Mouse (Mus musculus): ENCODE results near the gene AC140267.1. TPM values are rescaled to one million over a fixed set of nuclear protein-coding genes. Genes with fewer than 3 reads are reported as not detected.

AC140267.1 gene
- total RNA-seq, 2 experiments from 2014 or later, result 9.5 TPM; not detected in 1

DNA sequence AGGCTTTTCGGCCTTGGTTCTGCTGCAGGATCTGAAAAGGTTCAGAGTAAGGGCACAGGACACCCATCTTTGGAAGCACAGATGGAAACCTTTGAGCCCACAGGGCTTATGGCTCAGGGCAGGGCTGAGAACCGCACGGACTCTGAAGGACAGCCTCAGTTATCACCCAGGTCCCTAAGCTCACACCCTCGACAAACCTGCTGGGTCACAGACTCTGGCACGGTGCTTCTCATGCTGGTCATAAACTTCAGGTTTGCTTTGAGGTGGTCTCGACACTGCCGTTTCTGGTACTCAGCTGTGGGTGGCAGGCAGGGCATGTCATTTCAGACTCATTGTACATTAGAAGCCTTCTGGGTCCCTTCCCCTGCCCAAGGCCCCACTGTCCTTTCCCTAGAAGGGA is 25.5 kb downstream of the AC140267.1 start:
- ATAC-seq (ENCODE audit: poor library complexity, severe bottlenecking), result no peak

DNA sequence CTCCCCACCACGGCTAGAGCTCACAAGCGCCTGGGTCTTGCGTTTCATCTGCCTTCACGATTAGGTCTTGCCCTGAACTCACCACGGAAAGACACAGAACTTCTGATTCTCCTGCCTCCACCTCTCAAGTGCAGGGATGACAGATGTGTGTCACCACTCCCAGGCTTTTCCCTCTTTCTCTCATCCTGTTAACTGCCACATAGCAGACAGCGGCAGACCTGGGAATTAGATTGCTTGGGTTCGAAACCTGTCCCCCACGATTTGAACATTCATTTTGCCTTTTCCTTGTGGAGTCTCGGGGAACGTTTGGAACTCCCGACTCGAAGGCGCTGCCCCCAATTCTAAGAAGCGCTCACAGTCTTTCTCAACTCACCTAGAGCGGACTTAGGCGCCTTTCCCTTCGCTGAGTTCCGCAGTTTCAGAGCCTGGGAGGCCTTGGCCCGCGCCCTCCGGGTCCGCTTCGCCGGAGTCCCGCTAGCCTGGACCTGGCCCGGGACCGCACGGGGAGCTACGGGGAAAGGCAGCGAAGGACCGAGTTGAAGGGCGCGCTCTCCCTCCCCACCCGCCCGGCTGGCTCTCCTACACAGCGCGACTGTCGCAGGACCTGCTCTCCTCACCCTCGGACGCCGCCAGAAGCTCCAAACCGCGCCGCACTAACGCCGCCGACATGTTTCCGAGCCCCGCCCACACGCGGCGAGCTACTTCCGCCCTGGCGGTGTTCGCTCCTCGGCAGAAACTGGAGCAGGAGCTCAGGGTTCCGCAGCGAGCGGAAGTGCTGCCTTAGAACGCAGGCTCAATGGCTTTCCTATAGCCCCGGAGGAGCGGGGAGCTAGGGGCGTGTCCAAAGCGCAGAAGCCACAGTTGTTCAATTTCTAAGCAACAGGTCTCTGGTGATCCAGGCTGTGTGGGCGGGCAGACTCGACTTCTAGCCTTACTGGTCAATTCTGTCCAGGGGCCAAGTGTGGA is 28.3 kb downstream of the AC140267.1 start, which contains the start of gene Rps19bp1:
TSS of gene Rps19bp1 (minus strand) at position 706 of the 966 bp plus-strand sequence.
- ATAC-seq (ENCODE audit: poor library complexity, severe bottlenecking), result peak; percentile 95

- peak; percentile 62 for ATAC-seq (ENCODE audit: poor library complexity, severe bottlenecking)
Measured at GRCm38 (mm10) chr15:80266281-80266680, 30.6 kb downstream of the AC140267.1 start.

GRCm38 (mm10) chr15:80271858-80272396 is 36.3 kb downstream of the AC140267.1 start:
- ATAC-seq (ENCODE audit: poor library complexity, severe bottlenecking), result no peak

GRCm38 (mm10) chr15:80277107-80277506 is 41.5 kb downstream of the AC140267.1 start:
- no peak for ATAC-seq (ENCODE audit: poor library complexity, severe bottlenecking)

DNA sequence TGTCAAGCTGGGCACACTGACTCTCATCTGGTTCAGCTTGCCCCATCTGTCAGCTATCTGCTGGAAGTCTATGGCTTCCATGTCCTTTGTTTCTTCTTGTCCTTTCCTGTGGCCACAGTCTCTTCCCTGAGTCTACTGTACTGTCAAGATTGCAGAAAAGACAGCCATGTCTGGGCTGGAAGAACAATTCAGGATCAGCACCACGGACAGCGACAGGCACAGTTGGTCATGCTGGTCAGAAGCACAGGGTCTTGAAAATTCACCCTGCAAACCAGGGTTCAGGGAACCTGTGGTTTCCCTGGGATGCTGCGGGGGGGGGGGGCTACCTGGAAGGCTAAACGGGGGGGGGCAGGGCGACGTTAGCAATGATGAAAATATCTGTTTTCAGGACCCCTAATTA is 42.0 kb downstream of the AC140267.1 start:
- no peak for ATAC-seq (ENCODE audit: poor library complexity, severe bottlenecking)

DNA sequence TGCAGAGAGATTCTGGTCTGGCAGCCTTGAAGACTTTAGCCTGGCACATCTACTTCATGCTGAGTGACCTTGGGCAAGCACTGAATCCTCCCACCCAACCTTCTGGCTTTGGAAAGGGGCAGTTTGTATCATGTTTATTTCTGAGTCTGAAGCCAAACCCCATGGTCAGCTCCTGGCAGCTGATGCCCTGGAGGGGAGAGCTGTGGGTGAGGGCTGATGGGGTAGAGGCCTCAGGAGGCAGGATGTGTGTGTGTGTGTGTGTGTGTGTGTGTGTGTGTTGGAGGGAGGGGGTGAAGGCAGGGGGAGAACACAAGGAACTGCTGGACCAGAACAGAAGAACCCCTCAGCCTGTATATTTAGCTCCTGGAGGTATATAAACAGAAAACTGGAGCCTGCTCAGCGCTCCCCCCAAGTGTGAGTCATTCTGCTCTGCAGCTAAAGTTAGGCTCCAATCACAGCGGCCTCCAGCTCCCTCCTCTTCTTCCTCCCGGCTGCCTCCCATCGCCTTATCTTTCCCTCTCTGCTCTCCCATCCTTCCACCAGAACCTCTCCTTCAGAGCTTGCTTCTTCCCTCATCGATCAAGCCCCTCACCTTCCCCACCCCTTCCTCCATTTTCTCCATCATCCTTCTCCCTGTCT is 42.6 kb downstream of the AC140267.1 start:
- ATAC-seq (ENCODE audit: poor library complexity, severe bottlenecking), result no peak

DNA sequence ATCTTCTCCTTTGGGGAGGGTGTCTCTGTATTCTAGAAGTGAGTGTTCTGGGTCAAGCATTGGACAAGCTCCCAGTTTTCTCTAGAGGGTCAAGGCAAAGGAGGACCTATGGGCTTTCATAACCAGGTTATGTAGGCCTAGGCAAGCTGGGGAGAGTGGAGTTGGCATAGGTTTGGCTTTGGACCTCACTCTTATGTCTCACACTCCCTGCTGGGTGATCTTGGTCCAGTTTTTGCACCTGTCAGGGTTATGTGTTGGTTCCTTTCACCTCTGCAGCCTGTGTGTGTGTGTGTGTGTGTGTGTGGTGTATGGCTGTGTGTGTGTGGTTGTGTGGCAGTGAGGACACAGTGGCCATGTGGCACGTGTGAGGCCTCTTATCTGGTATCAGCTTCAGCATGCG is 43.4 kb downstream of the AC140267.1 start:
- no peak for ATAC-seq (ENCODE audit: poor library complexity, severe bottlenecking)

DNA sequence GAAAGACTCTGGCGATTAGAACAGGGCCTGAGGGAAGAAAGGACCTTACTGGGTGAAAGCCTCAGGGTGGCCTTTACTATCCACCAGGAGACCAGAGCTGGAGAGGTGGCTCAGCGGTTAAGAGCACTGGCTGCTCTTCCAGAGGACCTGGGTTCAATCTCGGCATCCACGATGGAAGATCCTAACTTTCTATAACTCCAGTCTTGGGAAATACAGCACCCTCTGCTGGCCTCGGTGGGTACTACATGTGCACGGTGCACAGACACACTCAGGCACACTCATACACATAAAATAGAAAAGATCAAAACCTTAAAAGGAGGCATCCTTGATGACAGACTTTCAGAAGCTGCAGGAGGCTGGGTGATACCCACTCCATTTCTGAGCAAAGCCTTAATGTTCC is 45.0 kb downstream of the AC140267.1 start:
- peak; percentile 49; the same call in 1 of the 2 replicates for ATAC-seq (ENCODE audit: poor library complexity, severe bottlenecking)

Other genes starting within 250 kb of the AC140267.1 start
- 1.3 and 1.6 TPM in 2 replicates for gene Pdgfb, start 220.9 kb upstream of the AC140267.1 start, total RNA-seq (2015)
- 0.40 and 1.7 TPM in 2 replicates for gene Pdgfb, start 220.9 kb upstream of the AC140267.1 start, total RNA-seq (2017)
- gene Syngr1, start 144.5 kb upstream of the AC140267.1 start, total RNA-seq (2015), result 3.2 and 3.9 TPM in 2 replicates
- 0.08 and 0.22 TPM in 2 replicates for gene Syngr1, start 144.5 kb upstream of the AC140267.1 start, total RNA-seq (2017)
- gene Rpl3, start 144.0 kb upstream of the AC140267.1 start, total RNA-seq (2015), result 965 and 1,027 TPM in 2 replicates
- 1,404 and 1,498 TPM in 2 replicates for gene Rpl3, start 144.0 kb upstream of the AC140267.1 start, total RNA-seq (2017)
- gene Tab1, start 102.7 kb upstream of the AC140267.1 start, total RNA-seq (2015), result 3.8 and 6.9 TPM in 2 replicates
- 13.5 and 14.5 TPM in 2 replicates for gene Tab1, start 102.7 kb upstream of the AC140267.1 start, total RNA-seq (2017)
- not detected in 2 replicates for gene Mgat3, start 62.1 kb upstream of the AC140267.1 start, total RNA-seq (2015)
- not detected in 2 replicates for gene Mgat3, start 62.1 kb upstream of the AC140267.1 start, total RNA-seq (2017)
- 12.3 and 14.2 TPM in 2 replicates for gene Mief1, start 1.8 kb upstream of the AC140267.1 start, total RNA-seq (2015)
- gene Mief1, start 1.8 kb upstream of the AC140267.1 start, total RNA-seq (2017), result 16.4 and 17.5 TPM in 2 replicates
- 172 and 184 TPM in 2 replicates for gene Atf4, start 19.3 kb downstream of the AC140267.1 start, total RNA-seq (2015)
- gene Atf4, start 19.3 kb downstream of the AC140267.1 start, total RNA-seq (2017), result 253 and 263 TPM in 2 replicates
- 32.9 and 35.4 TPM in 2 replicates for gene Rps19bp1, start 28.5 kb downstream of the AC140267.1 start, total RNA-seq (2015)
- gene Rps19bp1, start 28.5 kb downstream of the AC140267.1 start, total RNA-seq (2017), result 12.6 and 20.3 TPM in 2 replicates
- 0.02 TPM in 1 of 2 replicates, not detected in the other for gene Cacna1i, start 51.4 kb downstream of the AC140267.1 start, total RNA-seq (2015)
- gene Cacna1i, start 51.4 kb downstream of the AC140267.1 start, total RNA-seq (2017), result not detected in 2 replicates

All from megakaryocyte, adult 5-6 weeks (primary cell).